Mouse (Mus musculus) heart, postnatal 0 days (tissue): ENCODE data around the gene Hsp90ab1. TPM values are rescaled to one million over a fixed set of nuclear protein-coding genes. Genes with fewer than 3 reads are reported as not detected.

Source experiments
- ATAC-seq: fragments of 200-750 bp; cut with Nextera tagmentation; 2 replicates; pipeline ENCODE4 v1.8.0; 2017; ENCODE audit warnings: low read depth, moderate number of reproducible peaks, moderate library complexity; ENCODE audit not compliant: insufficient read depth
- DNase-seq: peaks from one replicate; pipeline ENCODE4 v3.0.0-alpha.2; 2016; ENCODE audit warnings: low spot score
- H3K27ac ChIP-seq: fragments of 300-500 bp; sonication (generic); 2 replicates; pipeline ENCODE4 v1.5.1; 2014; ENCODE audit warnings: low read depth, mild to moderate bottlenecking
- H3K27me3 ChIP-seq: fragments of 300-500 bp; sonication (generic); 2 replicates; pipeline ENCODE4 v1.6.1; 2014; ENCODE audit warnings: low read length, mixed read lengths; ENCODE audit not compliant: control insufficient read depth, insufficient read depth
- H3K36me3 ChIP-seq: fragments of 300-500 bp; sonication (generic); replicated peaks from 2 replicates; pipeline ENCODE4 v1.6.1; 2014; ENCODE audit warnings: low read length, mixed read lengths; ENCODE audit not compliant: control insufficient read depth, insufficient read depth
- H3K4me1 ChIP-seq: fragments of 300-500 bp; sonication (generic); 2 replicates; pipeline ENCODE4 v1.6.1; 2014; ENCODE audit warnings: antibody characterized with exemption; ENCODE audit not compliant: control insufficient read depth, insufficient read depth
- H3K4me2 ChIP-seq: fragments of 300-500 bp; sonication (generic); 2 replicates; pipeline ENCODE4 v1.6.1; 2014; ENCODE audit warnings: low read depth, mild to moderate bottlenecking, low read length, moderate library complexity
- H3K4me3 ChIP-seq: fragments of 300-500 bp; sonication (generic); 2 replicates; pipeline ENCODE4 v1.5.1; 2014; ENCODE audit warnings: low read depth, low read length
- H3K9ac ChIP-seq: fragments of 300-500 bp; sonication (generic); replicated peaks from 2 replicates; pipeline ENCODE4 v1.6.1; 2014; ENCODE audit warnings: low read depth, low read length, mixed read lengths
- H3K9me3 ChIP-seq: fragments of 300-500 bp; sonication (generic); replicated peaks from 2 replicates; pipeline ENCODE4 v1.6.1; 2016; ENCODE audit warnings: low read length; ENCODE audit not compliant: control insufficient read depth
- CTCF ChIP-seq: IDR thresholded peaks from 2 replicates; pipeline ENCODE4 v1.5.1; 2016; ENCODE audit warnings: antibody characterized with exemption, control low read depth, low read depth
- EP300 ChIP-seq: IDR thresholded peaks from 2 replicates; pipeline ENCODE4 v1.6.1; 2016; ENCODE audit warnings: antibody characterized with exemption, low read depth
- WGBS: fragments of 180-500 bp; shearing (Covaris S2); extraction: QIAGEN DNeasy Blood & Tissue Kit; methylation state at CpG from one replicate; pipeline ENCODE4 v1.1.7; 2014; 5-methylcytosine and 5-hydroxymethylcytosine counted together
- polyA plus RNA-seq: library from polyadenylated mRNA; unstranded; fragments of >200 nt; fragmentation: Nextera tagmentation; extraction: Ambion mirVana; gene quantifications from 2 replicates; pipeline ENCODE4 v1.2.1, GENCODE M21; 2015
- total RNA-seq: library from RNA; depleted of rRNA; stranded (reverse); fragments of >200 nt; gene quantifications from 2 replicates; pipeline ENCODE4 v1.2.3, GENCODE M21; 2014; ENCODE audit warnings: low replicate concordance

The Hsp90ab1 gene
- total and polyA plus RNA-seq, 2 experiments from 2014 or later: 716 to 756 TPM

DNA sequence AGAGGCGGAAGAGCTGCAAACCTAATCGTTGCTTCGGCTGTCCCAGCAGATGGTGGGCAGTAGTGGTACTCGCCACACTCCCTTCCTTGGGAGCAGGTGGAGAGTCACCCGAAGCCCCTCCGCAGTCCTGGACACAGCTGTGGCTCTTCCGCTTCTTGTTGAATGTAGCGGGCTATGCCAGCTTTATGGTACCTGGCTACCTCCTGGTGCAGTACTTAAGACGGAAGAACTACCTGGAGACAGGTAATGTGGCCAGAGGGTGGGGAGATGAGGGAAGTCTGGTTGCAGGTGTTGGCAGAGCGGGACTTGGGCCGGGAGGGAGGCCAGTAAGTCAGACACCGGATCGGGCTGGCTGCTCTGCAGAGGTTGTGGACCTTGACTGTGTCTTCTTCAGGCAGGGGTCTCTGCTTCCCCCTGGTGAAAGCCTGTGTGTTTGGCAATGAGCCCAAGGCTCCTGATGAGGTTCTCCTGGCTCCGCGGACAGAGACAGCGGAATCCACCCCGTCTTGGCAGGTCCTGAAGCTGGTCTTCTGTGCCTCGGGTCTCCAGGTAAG lies 8.5 kb downstream of the Hsp90ab1 start:
- peak overlapping the region; percentile 89 for H3K9ac ChIP-seq
- peak overlapping the region; percentile 98 for H3K4me2 ChIP-seq
- no peak for ATAC-seq
- peaks cover 40% of the 10 kb centered on the region for H3K36me3 ChIP-seq
- no peak for TF ChIP-seq EP300
- TF ChIP-seq CTCF: no peak
- H3K4me3 ChIP-seq: peak overlapping the region; percentile 94
- H3K27ac ChIP-seq: peak overlapping the region; percentile 73; the same call in 1 of the 2 replicates
- peaks cover 10% of the 10 kb centered on the region for H3K4me1 ChIP-seq
- H3K9me3 ChIP-seq: no peaks in the 10 kb centered on the region
- WGBS: 11% methylated on average over 18 of the region's 18 CpGs
- no peak for DNase-seq
- no peaks in the 10 kb centered on the region for H3K27me3 ChIP-seq

DNA sequence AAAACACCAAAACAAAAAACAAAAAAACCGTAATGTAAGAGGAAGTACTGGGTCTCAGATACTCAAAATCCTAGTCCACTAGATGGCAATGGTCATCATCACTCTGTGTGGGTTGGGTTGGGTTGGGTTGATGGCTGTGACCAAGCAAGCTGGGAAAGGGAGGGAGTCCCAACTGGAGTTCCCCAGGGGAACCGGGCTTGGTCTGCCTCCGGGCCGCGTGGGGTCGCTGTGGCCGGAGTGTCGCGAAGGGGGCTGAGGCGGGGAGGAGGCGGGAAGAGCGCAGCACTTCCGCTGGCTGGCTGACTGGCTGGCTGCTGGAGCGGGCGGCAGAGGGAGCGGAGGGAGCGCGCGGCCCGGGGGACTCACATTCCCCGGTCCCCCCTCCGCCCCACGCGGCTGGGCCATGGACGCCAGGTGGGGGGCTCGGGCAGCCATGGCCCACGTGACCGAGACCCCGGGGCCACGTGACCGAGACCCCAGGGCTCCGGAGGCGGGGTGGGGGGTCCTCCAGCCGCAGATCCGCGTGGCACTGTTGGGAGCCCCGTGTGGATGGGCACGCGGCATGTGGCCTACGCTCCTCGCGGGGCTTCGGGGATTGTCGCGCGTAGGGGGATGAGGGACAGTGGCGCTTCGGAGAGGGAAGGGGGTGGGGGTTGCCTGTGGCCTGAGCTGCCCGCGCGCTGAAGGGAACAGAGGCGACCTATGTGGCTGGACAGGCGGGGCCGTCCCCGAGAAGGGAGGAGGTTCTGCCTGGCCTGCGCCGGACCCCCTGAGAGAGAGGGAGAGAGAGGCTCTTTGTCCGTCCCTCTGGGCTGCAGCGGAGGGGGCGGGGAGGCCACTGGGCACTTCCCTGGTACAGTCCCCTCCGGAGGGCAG lies 9.2 kb downstream of the Hsp90ab1 start, which contains the start of gene Slc35b2:
Gene Slc35b2, plus strand, starts transcription at position 220 of the 876 bp plus-strand sequence.
- H3K36me3 ChIP-seq: peaks cover 33% of the 10 kb centered on the region
- TF ChIP-seq CTCF (peak; percentile 97), EP300 (peak; percentile 67; the same call in 1 of the 2 replicates)
- H3K27me3 ChIP-seq: no peaks in the 10 kb centered on the region
- WGBS: 1% methylated on average over 55 of the region's 61 CpGs
- H3K9ac ChIP-seq: peak within 1 kb of the TSS; percentile 89
- peaks cover 10% of the 10 kb centered on the region for H3K4me1 ChIP-seq
- peak within 1 kb of the TSS; percentile 73 for H3K27ac ChIP-seq
- peak; percentile 93 for ATAC-seq
- peak within 1 kb of the TSS; percentile 98 for H3K4me2 ChIP-seq
- DNase-seq: peak; percentile 93
- no peaks in the 10 kb centered on the region for H3K9me3 ChIP-seq
- H3K4me3 ChIP-seq: peak within 1 kb of the TSS; percentile 94

DNA sequence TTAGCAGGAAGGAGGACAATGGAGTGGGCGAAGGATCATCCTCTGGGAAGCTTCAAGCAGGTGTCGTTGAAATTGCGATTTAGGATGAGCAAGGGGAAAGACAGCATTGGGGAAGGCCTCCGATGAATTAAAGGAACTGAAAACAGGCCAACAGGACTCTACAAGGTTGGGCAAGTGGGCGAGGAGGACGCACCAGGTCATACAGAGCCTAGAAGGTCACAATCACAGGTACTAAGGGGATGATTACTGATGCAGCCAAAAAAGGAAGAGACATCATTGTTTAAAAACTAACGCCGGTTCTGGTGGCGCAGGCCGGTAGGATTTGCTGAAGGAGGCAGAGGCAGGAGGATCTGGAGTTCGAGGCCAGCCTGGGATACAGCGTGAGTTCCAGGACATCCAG lies 9.9 kb downstream of the Hsp90ab1 start:
- no peak overlapping the region for H3K27ac ChIP-seq
- no peak for DNase-seq
- no peak for ATAC-seq
- H3K4me1 ChIP-seq: peaks cover 10% of the 10 kb centered on the region
- TF ChIP-seq EP300: no peak
- TF ChIP-seq CTCF: no peak
- peaks cover 26% of the 10 kb centered on the region for H3K36me3 ChIP-seq
- H3K9ac ChIP-seq: no peak overlapping the region
- WGBS: 74% methylated on average over 12 of the region's 12 CpGs
- H3K4me2 ChIP-seq: no peak overlapping the region
- no peaks in the 10 kb centered on the region for H3K9me3 ChIP-seq
- H3K27me3 ChIP-seq: no peaks in the 10 kb centered on the region
- H3K4me3 ChIP-seq: no peak overlapping the region

DNA sequence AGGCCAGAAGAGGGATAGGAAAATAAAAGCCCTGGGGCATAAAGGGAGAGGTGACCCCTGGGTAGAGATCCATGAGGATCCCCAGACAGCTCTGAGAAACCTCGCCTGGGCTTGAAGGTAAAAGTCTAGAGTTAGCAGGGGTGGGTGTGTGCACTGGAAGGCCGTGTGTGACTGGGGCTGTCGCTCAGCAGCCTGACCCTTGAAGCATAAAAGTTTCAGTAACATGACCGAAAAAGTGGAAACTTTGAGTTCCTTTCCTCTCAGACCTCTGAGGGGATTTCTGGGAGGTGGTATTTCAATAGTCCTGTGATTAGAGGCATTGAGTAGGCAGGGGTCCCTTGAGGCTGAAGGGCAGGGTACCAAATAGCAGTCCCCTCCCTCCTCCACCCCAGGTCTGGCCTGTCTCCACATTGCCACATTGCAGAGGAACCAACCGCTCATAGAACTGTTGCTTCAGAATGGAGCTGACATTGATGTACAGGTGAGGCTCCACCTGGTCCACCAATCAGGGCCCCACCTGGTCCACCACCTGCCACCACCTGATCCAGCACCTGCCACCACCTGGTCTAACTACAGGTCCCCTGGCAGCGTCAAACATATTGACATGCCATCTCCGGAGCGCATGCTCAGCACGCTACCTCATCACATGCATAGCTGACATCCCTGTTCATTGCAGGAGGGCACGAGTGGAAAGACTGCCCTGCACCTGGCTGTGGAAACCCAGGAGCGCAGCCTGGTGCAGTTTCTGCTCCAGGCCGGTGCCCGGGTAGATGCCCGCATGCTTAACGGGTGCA lies 13.1 kb downstream of the Hsp90ab1 start:
- Histone ChIP-seq H3K4me3 (no peak overlapping the region), H3K27ac (no peak overlapping the region), H3K4me1 (peaks cover 15% of the 10 kb centered on the region), H3K9ac (no peak overlapping the region), H3K9me3 (no peaks in the 10 kb centered on the region), H3K27me3 (peaks cover 11% of the 10 kb centered on the region), H3K4me2 (no peak overlapping the region), H3K36me3 (no peaks in the 10 kb centered on the region)
- 84% methylated on average over 15 of the region's 15 CpGs for WGBS
- ATAC-seq (no peak), DNase-seq (no peak)
- TF ChIP-seq EP300: no peak
- no peak for TF ChIP-seq CTCF
